Comparison of ENCODE assay signal across 12 mouse cellular contexts in the genomic region with DNA sequence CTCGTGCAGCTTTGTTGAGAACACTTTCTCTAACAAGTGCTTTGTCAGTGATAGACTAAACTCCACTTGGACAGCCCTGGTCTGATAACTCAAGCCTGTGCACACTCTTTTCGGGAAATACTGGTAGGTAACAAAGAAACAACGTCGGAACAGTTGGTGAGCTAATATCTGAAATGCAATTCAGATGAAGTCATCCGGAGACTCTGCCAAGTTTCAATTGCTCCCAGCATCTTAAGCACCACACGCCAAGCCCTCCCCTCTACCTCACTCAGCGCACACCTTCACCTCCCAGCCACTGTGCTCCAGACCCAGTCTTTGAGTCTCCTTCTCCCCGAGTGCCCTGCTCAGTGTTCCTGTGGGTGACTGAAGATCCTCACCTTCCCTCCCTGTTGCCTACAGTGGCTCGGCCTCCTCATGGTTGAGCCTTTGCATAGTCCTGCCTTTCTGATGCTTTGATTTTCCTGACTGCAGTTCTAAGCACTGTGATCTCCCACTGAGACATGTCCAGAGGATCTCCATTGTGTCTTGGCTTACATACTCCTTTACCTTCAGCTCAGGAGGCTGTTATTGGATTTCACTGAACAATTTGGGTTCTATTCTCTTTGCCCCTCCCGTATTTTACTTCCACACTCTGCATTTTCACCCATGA. TPM values are rescaled to one million over a fixed set of nuclear protein-coding genes. Genes with fewer than 3 reads are reported as not detected.
DNase-seq lines count a peak whose midpoint lies in the region; ATAC-seq and TF ChIP-seq lines count a peak whose summit lies in the region.
"Had no signal": no experiment of that assay in that cellular context is flagged by ENCODE, and none has a peak within 500 bp of the region (broad histone marks: within the 10 kb centered on the region; RNA-seq: fewer than 3 reads in every experiment).

No protein-coding gene starts in this region.

- no peaks in the 10 kb centered on the region for H3K4me1 ChIP-seq in intestine, embryonic 14.5 days (replicated peaks; ENCODE audit: control insufficient read depth, insufficient read depth, low read length)
- no peaks in the 10 kb centered on the region for H3K4me1 ChIP-seq in intestine, postnatal 0 days (replicated peaks; ENCODE audit: control insufficient read depth, insufficient read depth, low read length)
- H3K4me1 ChIP-seq in forebrain, embryonic 16.5 days (replicated peaks; ENCODE audit: control insufficient read depth, insufficient read depth, low read length), result peaks cover 12% of the 10 kb centered on the region
- H3K4me1 ChIP-seq: limb, embryonic 12.5 days had no signal

- no peaks in the 10 kb centered on the region for H3K27me3 ChIP-seq in intestine, embryonic 14.5 days (replicated peaks; ENCODE audit: control insufficient read depth, insufficient read depth, low read length)
- H3K27me3 ChIP-seq in intestine, postnatal 0 days (replicated peaks; ENCODE audit: control insufficient read depth, insufficient read depth, low read length), result no peaks in the 10 kb centered on the region
- H3K27me3 ChIP-seq in forebrain, embryonic 16.5 days (replicated peaks; ENCODE audit: control insufficient read depth, insufficient read depth, low read length), result no peaks in the 10 kb centered on the region
- H3K27me3 ChIP-seq: limb, embryonic 12.5 days had no signal

- no peak overlapping the region for H3K9ac ChIP-seq in intestine, embryonic 14.5 days (ENCODE audit: low read length)
- H3K9ac ChIP-seq in intestine, postnatal 0 days (ENCODE audit: low read depth, low read length), result no peak overlapping the region
- no peak overlapping the region; the same call in 1 of the 2 replicates for H3K9ac ChIP-seq in forebrain, embryonic 16.5 days (replicated peaks; ENCODE audit: low read depth, low read length)
- H3K9ac ChIP-seq: limb, embryonic 12.5 days had no signal

- peak; percentile 70 for ATAC-seq in intestine, embryonic 14.5 days (replicated peaks; ENCODE audit: low FRiP score, low TSS enrichment, low read depth)
- ATAC-seq in intestine, postnatal 0 days, result no peak
- peak; percentile 91 for ATAC-seq in forebrain, embryonic 16.5 days

- H3K36me3 ChIP-seq in intestine, embryonic 14.5 days (ENCODE audit: control insufficient read depth, insufficient read depth, low read length), result no peaks in the 10 kb centered on the region
- H3K36me3 ChIP-seq in intestine, postnatal 0 days (ENCODE audit: control insufficient read depth, insufficient read depth), result no peaks in the 10 kb centered on the region
- no peaks in the 10 kb centered on the region for H3K36me3 ChIP-seq in forebrain, embryonic 16.5 days (ENCODE audit: control insufficient read depth, insufficient read depth)
- H3K36me3 ChIP-seq: G1E; limb, embryonic 12.5 days had no signal

- 66% methylated on average over 10 of the region's 10 CpGs for WGBS in intestine, embryonic 14.5 days
- WGBS in intestine, postnatal 0 days, result 40% methylated on average over 10 of the region's 10 CpGs
- 29% methylated on average over 10 of the region's 10 CpGs for WGBS in forebrain, embryonic 16.5 days

- H3K4me2 ChIP-seq in intestine, embryonic 14.5 days (ENCODE audit: low read length), result no peak overlapping the region
- no peak overlapping the region for H3K4me2 ChIP-seq in intestine, postnatal 0 days (replicated peaks; ENCODE audit: low read depth)
- H3K4me2 ChIP-seq in forebrain, embryonic 16.5 days (ENCODE audit: low read length), result no peak overlapping the region
- H3K4me2 ChIP-seq: limb, embryonic 12.5 days had no signal

- no peak for DNase-seq in intestine, embryonic 14.5 days (ENCODE audit: low spot score)
- peak; percentile 59 for DNase-seq in cerebellum, adult 8-10 months
- DNase-seq in lung, postnatal 36 days, result peak; percentile 80
- no peak for DNase-seq in right cerebral cortex, postnatal 10 days (ENCODE audit: low spot score in 2 of 2)
- no peak for DNase-seq in layer of hippocampus, postnatal 36 days
- DNase-seq: adrenal gland, postnatal 14 days; heart, postnatal 14 days; kidney, postnatal 25 days had no signal

- no peak overlapping the region for H3K4me3 ChIP-seq in intestine, embryonic 14.5 days (ENCODE audit: low read depth, low read length)
- no peak overlapping the region for H3K4me3 ChIP-seq in intestine, postnatal 0 days (ENCODE audit: low read depth, low read length)
- no peak overlapping the region for H3K4me3 ChIP-seq in forebrain, embryonic 16.5 days (replicated peaks; ENCODE audit: low read length)
- H3K4me3 ChIP-seq: limb, embryonic 12.5 days had no signal

- H3K9me3 ChIP-seq in intestine, embryonic 14.5 days (ENCODE audit: control insufficient read depth, low read length), result no peaks in the 10 kb centered on the region
- H3K9me3 ChIP-seq in intestine, postnatal 0 days (ENCODE audit: control insufficient read depth), result no peaks in the 10 kb centered on the region
- no peaks in the 10 kb centered on the region for H3K9me3 ChIP-seq in forebrain, embryonic 16.5 days (ENCODE audit: control insufficient read depth, low read length)
- H3K9me3 ChIP-seq: G1E; limb, embryonic 12.5 days had no signal

- no peak for TF ChIP-seq CTCF in intestine, postnatal 0 days (IDR thresholded peaks at IDR 0.05; ENCODE audit: low read depth)

- no peak overlapping the region for H3K27ac ChIP-seq in intestine, embryonic 14.5 days (ENCODE audit: low read depth)
- H3K27ac ChIP-seq in intestine, postnatal 0 days (ENCODE audit: low read depth, low read length), result no peak overlapping the region
- H3K27ac ChIP-seq in forebrain, embryonic 16.5 days (ENCODE audit: low read length), result peak overlapping the region; percentile 70
- H3K27ac ChIP-seq: limb, embryonic 12.5 days had no signal

RNA-seq across cellular contexts. Expression of gene Zbtb18, which starts 37.3 kb away (rescaled TPM):
- polyA plus RNA-seq in intestine, embryonic 14.5 days (2014; fragmentation: Nextera tagmentation; extraction: Ambion mirVana), result 2.9 and 4.7 TPM in 2 replicates
- 2.5 and 3.1 TPM in 2 replicates for polyA plus RNA-seq in intestine, postnatal 0 days (2015; fragmentation: Nextera tagmentation; extraction: Ambion mirVana)
- 111 and 146 TPM in 2 replicates for polyA plus RNA-seq in forebrain, embryonic 16.5 days (2015; fragmentation: Nextera tagmentation; extraction: Ambion mirVana)
- total RNA-seq in layer of hippocampus, postnatal 36 days (2021), result 100 to 1,000 TPM; 565 to 581 TPM

Comparison
In these comparisons a context has a peak if more than half of its experiments do, and no peak if none do; other contexts are left out.
1. DNase-seq: peak in cerebellum, adult 8-10 months (single experiment) and lung, postnatal 36 days (single experiment); none in intestine, embryonic 14.5 days (single experiment), right cerebral cortex, postnatal 10 days (0 of 2) and layer of hippocampus, postnatal 36 days (0 of 2).
2. RNA of gene Zbtb18, which starts 37.3 kb away (polyA plus RNA-seq): 111 to 146 TPM in forebrain, embryonic 16.5 days; 2.9 to 4.7 TPM in intestine, embryonic 14.5 days and 2.5 to 3.1 TPM in intestine, postnatal 0 days; every median in the first group is over 10 times any median in the second.